Mouse (Mus musculus): Measurements from ENCODE around the gene Map4k5.

- TF ChIP-seq CTCF (IDR thresholded peaks at IDR 0.05; ENCODE audit: extremely low read depth, insufficient read depth, insufficient read length, insufficient replicate concordance) (no peak), POLR2A (IDR thresholded peaks at IDR 0.05; ENCODE audit: low read depth, low read length) (no peak)
Measured at GRCm38 (mm10) chr12:69858847-69859246, 34.2 kb downstream of the Map4k5 start.

Measured in spleen, adult 2 months (tissue).